Mouse (Mus musculus) erythroblast, embryonic 14.5 days (primary cell): ENCODE measurements around the gene Mlxipl.

Experiments
- GATA1 ChIP-seq: IDR thresholded peaks from 2 replicates; pipeline ENCODE4 v1.6.1; 2012; ENCODE audit warnings: low read length, inconsistent platforms, mixed read lengths
- TAL1 ChIP-seq: IDR thresholded peaks from 3 replicates; pipeline ENCODE4 v1.6.1; 2012; ENCODE audit warnings: low read length, inconsistent platforms, mixed read lengths

- TF ChIP-seq GATA1 = no peak
- TF ChIP-seq TAL1 = no peak
These were observed 28.9 kb downstream of the Mlxipl start for GRCm38 (mm10) chr5:135118589-135119081.
